In genomic region chr10:80199440-80200008, GRCm38 (mm10) we compare ENCODE assay signal across 8 mouse cellular contexts. TPM values are rescaled to one million over a fixed set of nuclear protein-coding genes. Genes with fewer than 3 reads are reported as not detected.
DNase-seq lines count a peak whose midpoint lies in the region; ATAC-seq and TF ChIP-seq lines count a peak whose summit lies in the region.

No protein-coding gene starts in this region.

- H3K4me1 ChIP-seq in CH12.LX (ENCODE audit: control insufficient read depth in 1 of 2, insufficient read depth in 2 of 2): peaks cover 2 to 4% of the 10 kb centered on the region in 2 experiments; a peak in 2 of 4 replicates
- no peaks in the 10 kb centered on the region for H3K4me1 ChIP-seq in heart, postnatal 0 days (ENCODE audit: control insufficient read depth, insufficient read depth)
- H3K4me1 ChIP-seq in liver, embryonic 16.5 days (ENCODE audit: control insufficient read depth, low read depth, low read length): no peaks in the 10 kb centered on the region
- 0 out of 2 replicates have a peak, but pooled peaks cover 4% of the 10 kb centered on the region for H3K4me1 ChIP-seq in neural tube, embryonic 14.5 days (ENCODE audit: control insufficient read depth, insufficient read depth, low read length)
- H3K4me1 ChIP-seq in testis, adult 2 months (ENCODE audit: control insufficient read depth, insufficient read depth, low read length): no peaks in the 10 kb centered on the region

- no peak overlapping the region for H3K9ac ChIP-seq in CH12.LX (ENCODE audit: insufficient read depth, low read depth)
- H3K9ac ChIP-seq in heart, postnatal 0 days (replicated peaks; ENCODE audit: low read depth, low read length): no peak overlapping the region
- no peak overlapping the region for H3K9ac ChIP-seq in liver, embryonic 16.5 days (ENCODE audit: low read depth, low read length)
- no peak overlapping the region for H3K9ac ChIP-seq in neural tube, embryonic 14.5 days (replicated peaks; ENCODE audit: low read depth, low read length)

- peak; percentile 87 for DNase-seq in CH12.LX (ENCODE audit: extremely low read depth)
- DNase-seq in c-Kit-negative CD71-positive TER-119-positive erythroid progenitor cells, embryonic 14.5 days (ENCODE audit: low read depth, low spot score): peak; percentile 55
- peak; percentile 36 for DNase-seq in fibroblast of lung, adult 2 months (ENCODE audit: low read depth)
- DNase-seq in heart, postnatal 0 days (ENCODE audit: low spot score): peak; percentile 82
- peak; percentile 89 to 94 for DNase-seq in kidney, postnatal 25 days

- no peak overlapping the region for H3K4me3 ChIP-seq in CH12.LX (replicated peaks in 1 of 3; ENCODE audit: low read depth in 2 of 3, low read length in 2 of 3, poor library complexity in 1 of 3)
- no peak overlapping the region for H3K4me3 ChIP-seq in heart, postnatal 0 days (ENCODE audit: low read depth, low read length)
- no peak overlapping the region for H3K4me3 ChIP-seq in liver, embryonic 16.5 days (ENCODE audit: low read depth, low read length)
- H3K4me3 ChIP-seq in neural tube, embryonic 14.5 days (ENCODE audit: low read depth, low read length): no peak overlapping the region
- H3K4me3 ChIP-seq in testis, adult 2 months (ENCODE audit: control insufficient read depth, low read depth, low read length): no peak overlapping the region

- TF ChIP-seq CTCF in CH12.LX (conservative IDR thresholded peaks at IDR 0.05 in 1 of 2, IDR thresholded peaks at IDR 0.05 in 1 of 2; ENCODE audit: low read depth in 2 of 2, low read length in 2 of 2): peak; percentile 84 to 96
- TF ChIP-seq CTCF in heart, postnatal 0 days (IDR thresholded peaks at IDR 0.05; ENCODE audit: low read depth): peak; percentile 91
- TF ChIP-seq CTCF in testis, adult 2 months (IDR thresholded peaks at IDR 0.05; ENCODE audit: control insufficient read depth, insufficient read depth, insufficient replicate concordance, low read depth, low read length): peak; percentile 71; the same call in 1 of the 2 replicates

- no peak for TF ChIP-seq EP300 in CH12.LX (IDR thresholded peaks at IDR 0.05; ENCODE audit: low read length)
- TF ChIP-seq EP300 in heart, postnatal 0 days (IDR thresholded peaks at IDR 0.05; ENCODE audit: low read depth): no peak

- no peaks in the 10 kb centered on the region for H3K9me3 ChIP-seq in CH12.LX (replicated peaks; ENCODE audit: low read length)
- H3K9me3 ChIP-seq in heart, postnatal 0 days (replicated peaks; ENCODE audit: control insufficient read depth, low read length): no peaks in the 10 kb centered on the region
- H3K9me3 ChIP-seq in liver, embryonic 16.5 days (replicated peaks; ENCODE audit: control insufficient read depth, low read length): no peaks in the 10 kb centered on the region
- no peaks in the 10 kb centered on the region for H3K9me3 ChIP-seq in neural tube, embryonic 14.5 days (ENCODE audit: control insufficient read depth, low read length)

- TF ChIP-seq POLR2A in CH12.LX (IDR thresholded peaks at IDR 0.05; ENCODE audit: low read depth, low read length): no peak
- no peak for TF ChIP-seq POLR2A in testis, adult 2 months (IDR thresholded peaks at IDR 0.05; ENCODE audit: control insufficient read depth, low read depth, low read length)

- in situ Hi-C loops in CH12.LX (cut with MboI; ENCODE audit: low pct_ligation_motif_present, low pct_unique_long_range_greater_than_20kb, low sequenced_read_pairs): no loop called here

- H3K27me3 ChIP-seq in CH12.LX (replicated peaks): peaks cover 53% of the 10 kb centered on the region
- no peaks in the 10 kb centered on the region for H3K27me3 ChIP-seq in heart, postnatal 0 days (ENCODE audit: control insufficient read depth, insufficient read depth, low read length)
- H3K27me3 ChIP-seq in liver, embryonic 16.5 days (ENCODE audit: control insufficient read depth, insufficient read depth, low read depth, low read length): no peaks in the 10 kb centered on the region
- no peaks in the 10 kb centered on the region for H3K27me3 ChIP-seq in neural tube, embryonic 14.5 days (ENCODE audit: control insufficient read depth, insufficient read depth, low read length)
- H3K27me3 ChIP-seq in testis, adult 2 months (ENCODE audit: control insufficient read depth, insufficient read depth, low read length): no peaks in the 10 kb centered on the region

- peak; percentile 91 for ATAC-seq in heart, postnatal 0 days (ENCODE audit: insufficient read depth, low read depth)
- peak; percentile 70 for ATAC-seq in liver, embryonic 16.5 days (ENCODE audit: low read depth)
- peak; percentile 81; the same call in 1 of the 2 replicates for ATAC-seq in neural tube, embryonic 14.5 days (ENCODE audit: low read depth)

- H3K4me2 ChIP-seq in CH12.LX (ENCODE audit: insufficient read depth, low read depth, poor library complexity, severe bottlenecking): no peak overlapping the region
- H3K4me2 ChIP-seq in heart, postnatal 0 days (ENCODE audit: low read depth, low read length): no peak overlapping the region
- no peak overlapping the region for H3K4me2 ChIP-seq in liver, embryonic 16.5 days (ENCODE audit: low read depth, low read length)
- no peak overlapping the region for H3K4me2 ChIP-seq in neural tube, embryonic 14.5 days (ENCODE audit: low read depth, low read length)

- H3K27ac ChIP-seq in CH12.LX (ENCODE audit: insufficient read depth, low read depth): no peak overlapping the region
- no peak overlapping the region for H3K27ac ChIP-seq in heart, postnatal 0 days (ENCODE audit: low read depth)
- H3K27ac ChIP-seq in liver, embryonic 16.5 days (ENCODE audit: low read length): no peak overlapping the region
- no peak overlapping the region for H3K27ac ChIP-seq in neural tube, embryonic 14.5 days (ENCODE audit: low read depth, low read length)
- no peak overlapping the region for H3K27ac ChIP-seq in testis, adult 2 months (ENCODE audit: control insufficient read depth, insufficient read depth, low read depth, low read length)

- H3K79me2 ChIP-seq in CH12.LX (replicated peaks; ENCODE audit: control insufficient read depth, extremely low read depth, insufficient read depth, poor library complexity, severe bottlenecking): no peaks in the 10 kb centered on the region

- H3K36me3 ChIP-seq in CH12.LX (replicated peaks in 1 of 2; ENCODE audit: control insufficient read depth in 1 of 2, insufficient read depth in 1 of 2, low read length in 1 of 2): no peaks in the 10 kb centered on the region
- H3K36me3 ChIP-seq in heart, postnatal 0 days (replicated peaks; ENCODE audit: control insufficient read depth, insufficient read depth, low read length): no peaks in the 10 kb centered on the region
- no peaks in the 10 kb centered on the region for H3K36me3 ChIP-seq in liver, embryonic 16.5 days (ENCODE audit: control insufficient read depth, insufficient read depth)
- H3K36me3 ChIP-seq in neural tube, embryonic 14.5 days (ENCODE audit: control insufficient read depth, insufficient read depth, low read length): no peaks in the 10 kb centered on the region
- no peaks in the 10 kb centered on the region for H3K36me3 ChIP-seq in testis, adult 2 months (ENCODE audit: control insufficient read depth, insufficient read depth, low read length)

- TF ChIP-seq RAD21 in CH12.LX (IDR thresholded peaks at IDR 0.05; ENCODE audit: low read depth, low read length): peak; percentile 72

- 53% methylated on average over 3 of the region's 3 CpGs for WGBS in heart, postnatal 0 days
- WGBS in liver, embryonic 16.5 days (ENCODE audit: insufficient replicate concordance): 36% methylated on average over 3 of the region's 3 CpGs
- WGBS in neural tube, embryonic 14.5 days: 50% methylated on average over 3 of the region's 3 CpGs

- dilution Hi-C loops in CH12.LX (cut with MboI; ENCODE audit: extremely low pct_ligation_motif_present, extremely low pct_unique_long_range_greater_than_20kb, low sequenced_read_pairs): no loop called here

RNA-seq across cellular contexts. Expression of gene Efna2, which starts 20.2 kb away (rescaled TPM):
- total RNA-seq in CH12.LX (2012; rRNA removed) (0.63 and 1.5 TPM in 2 replicates), CH12.LX (2014; rRNA removed) (0.23 and 0.34 TPM in 2 replicates)
- 0.45 and 0.86 TPM in 2 replicates for polyA plus RNA-seq in CH12.LX (2012; ENCODE audit: insufficient read length, low read depth)
- total RNA-seq in heart, postnatal 0 days (2014; rRNA removed; ENCODE audit: low replicate concordance): 2.4 and 3.0 TPM in 2 replicates
- polyA plus RNA-seq in heart, postnatal 0 days (2015; fragmentation: Nextera tagmentation; extraction: Ambion mirVana): 3.3 and 3.7 TPM in 2 replicates
- polyA plus RNA-seq in liver, embryonic 16.5 days (2015; fragmentation: Nextera tagmentation; extraction: Ambion mirVana): 0.47 and 0.53 TPM in 2 replicates
- 24.0 and 25.9 TPM in 2 replicates for polyA plus RNA-seq in neural tube, embryonic 14.5 days (2014; fragmentation: Nextera tagmentation; extraction: Ambion mirVana)
- polyA plus RNA-seq in testis, adult 2 months (2012; rRNA removed): 1.1 and 1.4 TPM in 2 replicates

RNA-seq across cellular contexts. Expression of gene Mum1, which starts 26.7 kb away (rescaled TPM):
- total RNA-seq in CH12.LX (2012; rRNA removed) (35.6 and 44.3 TPM in 2 replicates), CH12.LX (2014; rRNA removed) (24.1 and 25.1 TPM in 2 replicates)
- polyA plus RNA-seq in CH12.LX (2012; ENCODE audit: insufficient read length, low read depth): 22.9 and 24.1 TPM in 2 replicates
- total RNA-seq in heart, postnatal 0 days (2014; rRNA removed; ENCODE audit: low replicate concordance): 41.4 and 59.7 TPM in 2 replicates
- 18.4 and 22.9 TPM in 2 replicates for polyA plus RNA-seq in heart, postnatal 0 days (2015; fragmentation: Nextera tagmentation; extraction: Ambion mirVana)
- 14.6 and 14.8 TPM in 2 replicates for polyA plus RNA-seq in liver, embryonic 16.5 days (2015; fragmentation: Nextera tagmentation; extraction: Ambion mirVana)
- polyA plus RNA-seq in neural tube, embryonic 14.5 days (2014; fragmentation: Nextera tagmentation; extraction: Ambion mirVana): 35.0 and 37.4 TPM in 2 replicates
- polyA plus RNA-seq in testis, adult 2 months (2012; rRNA removed): 282 and 295 TPM in 2 replicates

RNA-seq across cellular contexts. Expression of gene 1600002K03Rik, which starts 26.8 kb away (rescaled TPM):
- total RNA-seq in CH12.LX (2012; rRNA removed) (30.5 and 37.7 TPM in 2 replicates), CH12.LX (2014; rRNA removed) (34.3 and 40.2 TPM in 2 replicates)
- 19.3 and 21.9 TPM in 2 replicates for polyA plus RNA-seq in CH12.LX (2012; ENCODE audit: insufficient read length, low read depth)
- 0.66 and 8.9 TPM in 2 replicates for total RNA-seq in heart, postnatal 0 days (2014; rRNA removed; ENCODE audit: low replicate concordance)
- polyA plus RNA-seq in heart, postnatal 0 days (2015; fragmentation: Nextera tagmentation; extraction: Ambion mirVana): 4.6 and 5.7 TPM in 2 replicates
- polyA plus RNA-seq in liver, embryonic 16.5 days (2015; fragmentation: Nextera tagmentation; extraction: Ambion mirVana): 8.4 and 8.7 TPM in 2 replicates
- 6.4 and 7.8 TPM in 2 replicates for polyA plus RNA-seq in neural tube, embryonic 14.5 days (2014; fragmentation: Nextera tagmentation; extraction: Ambion mirVana)
- polyA plus RNA-seq in testis, adult 2 months (2012; rRNA removed): 7.4 and 7.9 TPM in 2 replicates

RNA-seq across cellular contexts. Expression of gene Cirbp, which starts 33.7 kb away (rescaled TPM):
- 28.3 and 34.4 TPM in 2 replicates for total RNA-seq in CH12.LX (2012; rRNA removed)
- total RNA-seq in CH12.LX (2014; rRNA removed): 27.0 and 31.9 TPM in 2 replicates
- polyA plus RNA-seq in CH12.LX (2012; ENCODE audit: insufficient read length, low read depth): 40.2 and 45.9 TPM in 2 replicates
- 121 and 163 TPM in 2 replicates for total RNA-seq in heart, postnatal 0 days (2014; rRNA removed; ENCODE audit: low replicate concordance)
- 208 and 330 TPM in 2 replicates for polyA plus RNA-seq in heart, postnatal 0 days (2015; fragmentation: Nextera tagmentation; extraction: Ambion mirVana)
- 13.8 and 14.2 TPM in 2 replicates for polyA plus RNA-seq in liver, embryonic 16.5 days (2015; fragmentation: Nextera tagmentation; extraction: Ambion mirVana)
- 249 and 286 TPM in 2 replicates for polyA plus RNA-seq in neural tube, embryonic 14.5 days (2014; fragmentation: Nextera tagmentation; extraction: Ambion mirVana)
- 105 and 127 TPM in 2 replicates for polyA plus RNA-seq in testis, adult 2 months (2012; rRNA removed)

RNA-seq across cellular contexts. Expression of gene Ndufs7, which starts 49.4 kb away (rescaled TPM):
- total RNA-seq in CH12.LX (2012; rRNA removed) (248 and 282 TPM in 2 replicates), CH12.LX (2014; rRNA removed) (124 and 154 TPM in 2 replicates)
- 222 and 228 TPM in 2 replicates for polyA plus RNA-seq in CH12.LX (2012; ENCODE audit: insufficient read length, low read depth)
- 838 and 847 TPM in 2 replicates for total RNA-seq in heart, postnatal 0 days (2014; rRNA removed; ENCODE audit: low replicate concordance)
- 1,203 and 1,284 TPM in 2 replicates for polyA plus RNA-seq in heart, postnatal 0 days (2015; fragmentation: Nextera tagmentation; extraction: Ambion mirVana)
- polyA plus RNA-seq in liver, embryonic 16.5 days (2015; fragmentation: Nextera tagmentation; extraction: Ambion mirVana): 220 and 223 TPM in 2 replicates
- polyA plus RNA-seq in neural tube, embryonic 14.5 days (2014; fragmentation: Nextera tagmentation; extraction: Ambion mirVana): 309 and 366 TPM in 2 replicates
- 105 and 132 TPM in 2 replicates for polyA plus RNA-seq in testis, adult 2 months (2012; rRNA removed)

Comparison
In these comparisons a context has a peak if more than half of its experiments do, and no peak if none do; other contexts are left out.
1. DNase-seq: peak in every context shown above with its lines; median percentile 92 in kidney, postnatal 25 days; 87 in CH12.LX; 82 in heart, postnatal 0 days; 55 in c-Kit-negative CD71-positive TER-119-positive erythroid progenitor cells, embryonic 14.5 days; 36 in fibroblast of lung, adult 2 months.